Mouse (Mus musculus) C2C12 (cell line): ENCODE results near the gene Onecut1.

Experiments
- CTCF ChIP-seq: IDR thresholded peaks from one replicate; pipeline ENCODE4 v1.5.1; 2011; ENCODE audit not compliant: control insufficient read depth, insufficient read depth, insufficient read length
- MAX ChIP-seq: IDR thresholded peaks from one replicate; pipeline ENCODE4 v1.6.1; 2011; ENCODE audit warnings: mild to moderate bottlenecking, control low read depth
- MYOD1 ChIP-seq: IDR thresholded peaks from one replicate; pipeline ENCODE4 v1.6.1; 2011; ENCODE audit warnings: low read depth; ENCODE audit not compliant: control insufficient read depth, insufficient read length
- MYOG ChIP-seq: IDR thresholded peaks from one replicate; pipeline ENCODE4 v1.6.1; 2011; ENCODE audit not compliant: control insufficient read depth, insufficient read length; ENCODE audit errors: extremely low read depth
- USF1 ChIP-seq: IDR thresholded peaks from one replicate; pipeline ENCODE4 v1.6.1; 2011; ENCODE audit warnings: low read depth, mild to moderate bottlenecking, control low read depth, moderate library complexity

DNA sequence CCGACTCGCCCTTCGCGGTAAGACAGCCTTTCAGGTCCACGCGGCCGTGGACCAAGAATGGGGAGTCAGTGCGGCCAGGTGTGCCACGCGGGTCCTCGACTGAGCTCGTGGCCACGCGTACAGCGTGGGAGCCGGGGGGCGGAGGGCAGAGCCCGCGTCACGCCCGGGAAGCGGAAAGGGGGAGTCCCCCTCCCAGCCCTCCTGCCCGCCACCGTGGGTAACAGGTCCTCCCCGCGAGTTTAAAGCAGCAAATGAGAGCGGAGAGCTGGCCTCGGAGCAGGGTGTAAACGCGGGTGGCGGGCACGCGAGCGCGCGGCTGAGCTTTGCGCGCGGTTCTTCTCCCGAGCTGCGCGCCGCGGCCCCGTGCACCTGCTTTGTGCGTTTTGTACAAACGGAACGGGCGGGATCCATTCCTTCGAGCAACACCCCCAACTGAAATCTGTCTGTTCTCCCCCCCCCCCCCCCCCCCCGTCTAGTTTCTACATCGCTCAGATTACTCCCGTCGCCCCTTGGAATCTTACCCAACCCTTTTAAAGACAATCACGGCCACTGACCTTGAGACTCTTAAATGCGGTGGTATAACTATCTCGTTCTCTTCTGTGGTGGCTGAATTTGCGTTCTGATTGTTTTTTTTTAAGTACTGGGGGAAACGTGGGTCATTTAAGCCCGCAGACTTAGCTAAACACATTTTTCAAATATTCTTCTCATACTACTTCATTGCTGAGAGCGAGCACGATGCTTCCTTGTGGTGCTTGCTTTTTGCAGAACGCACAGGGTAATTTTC is 12.3 kb upstream of the Onecut1 start:
- TF ChIP-seq CTCF = no peak
- no peak for TF ChIP-seq USF1
- no peak for TF ChIP-seq MYOD1
- TF ChIP-seq MAX = no peak
- no peak for TF ChIP-seq MYOG
